Mouse (Mus musculus) forebrain, postnatal 0 days (tissue): ENCODE measurements around the gene Uck1. TPM values are rescaled to one million over a fixed set of nuclear protein-coding genes. Genes with fewer than 3 reads are reported as not detected.

Source experiments
- ATAC-seq: fragments of 200-750 bp; cut with Nextera tagmentation; 2 replicates; pipeline ENCODE4 v1.8.0; 2017; ENCODE audit warnings: mild to moderate bottlenecking, moderate library complexity
- DNase-seq: peaks from one replicate; pipeline ENCODE4 v3.0.0-alpha.2; 2015
- H3K27ac ChIP-seq: fragments of 300-500 bp; sonication (generic); 2 replicates; pipeline ENCODE4 v1.5.1; 2014; ENCODE audit warnings: low read depth, mild to moderate bottlenecking, antibody characterized with exemption, low read length, moderate library complexity, mixed read lengths
- H3K27me3 ChIP-seq: fragments of 300-500 bp; sonication (generic); 2 replicates; pipeline ENCODE4 v1.6.1; 2014; ENCODE audit warnings: mild to moderate bottlenecking, low read length, mixed read lengths; ENCODE audit not compliant: insufficient read depth
- H3K36me3 ChIP-seq: fragments of 300-500 bp; sonication (generic); 2 replicates; pipeline ENCODE4 v1.6.1; 2014; ENCODE audit warnings: mild to moderate bottlenecking, moderate library complexity; ENCODE audit not compliant: insufficient read depth
- H3K4me1 ChIP-seq: fragments of 300-500 bp; sonication (generic); 2 replicates; pipeline ENCODE4 v1.6.1; 2014; ENCODE audit warnings: antibody characterized with exemption; ENCODE audit not compliant: insufficient read depth
- H3K4me2 ChIP-seq: fragments of 300-500 bp; sonication (generic); 2 replicates; pipeline ENCODE4 v1.6.1; 2014; ENCODE audit warnings: low read depth, mild to moderate bottlenecking, moderate library complexity
- H3K4me3 ChIP-seq: fragments of 300-500 bp; sonication (generic); 2 replicates; pipeline ENCODE4 v1.5.1; 2014; ENCODE audit warnings: low read depth, low read length, mixed read lengths
- H3K9ac ChIP-seq: fragments of 300-500 bp; sonication (generic); 2 replicates; pipeline ENCODE4 v1.6.1; 2014; ENCODE audit warnings: mild to moderate bottlenecking
- H3K9me3 ChIP-seq: fragments of 300-500 bp; sonication (generic); 2 replicates; pipeline ENCODE4 v1.6.1; 2016; ENCODE audit warnings: low read length
- CTCF ChIP-seq: sonication (generic); IDR thresholded peaks from 2 replicates; pipeline ENCODE4 v1.5.1; 2016; ENCODE audit warnings: antibody characterized with exemption, control low read depth, low read depth
- WGBS: fragments of 180-500 bp; shearing (Covaris S2); extraction: QIAGEN DNeasy Blood & Tissue Kit; methylation state at CpG from one replicate; pipeline ENCODE4 v1.1.7; 2014; 5-methylcytosine and 5-hydroxymethylcytosine counted together
- polyA plus RNA-seq: library from polyadenylated mRNA; unstranded; fragments of >200 nt; fragmentation: Nextera tagmentation; extraction: Ambion mirVana; gene quantifications from 2 replicates; pipeline ENCODE4 v1.2.1, GENCODE M21; 2015
- total RNA-seq: library from RNA; depleted of rRNA; stranded (reverse); fragments of >200 nt; gene quantifications from 2 replicates; pipeline ENCODE4 v1.2.3, GENCODE M21; 2014

The Uck1 gene
- total and polyA plus RNA-seq, 2 experiments from 2014 or later, result 105 to 134 TPM

DNA sequence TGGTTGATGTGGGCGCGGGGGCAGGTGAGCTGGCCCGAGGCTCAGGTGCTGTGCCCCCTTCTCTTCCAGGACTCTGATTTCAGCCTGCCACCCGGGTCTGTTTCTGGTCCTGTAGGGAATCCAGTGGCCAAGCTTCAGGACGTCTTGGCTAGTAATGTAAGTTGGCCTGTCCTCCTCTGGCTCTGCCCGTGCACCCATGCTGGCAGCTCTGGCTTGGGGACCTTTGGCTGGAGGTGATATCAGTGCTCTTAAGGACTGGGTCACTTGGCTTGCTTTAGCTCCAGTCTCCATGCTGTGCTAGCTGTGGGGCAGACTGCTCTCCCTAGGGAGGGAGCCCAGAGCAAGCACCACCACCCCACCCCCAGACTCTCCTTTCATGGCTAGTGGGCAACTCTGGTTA lies 39.9 kb downstream of the Uck1 start:
- DNase-seq, result no peak
- Histone ChIP-seq H3K27me3 (no peaks in the 10 kb centered on the region), H3K9me3 (no peaks in the 10 kb centered on the region), H3K36me3 (peaks cover 99% of the 10 kb centered on the region), H3K27ac (no peak overlapping the region), H3K4me1 (no peaks in the 10 kb centered on the region), H3K4me2 (no peak overlapping the region), H3K4me3 (no peak overlapping the region), H3K9ac (no peak overlapping the region)
- ATAC-seq, result no peak
- no peak for TF ChIP-seq CTCF
- WGBS, result 96% methylated on average over 6 of the region's 6 CpGs

DNA sequence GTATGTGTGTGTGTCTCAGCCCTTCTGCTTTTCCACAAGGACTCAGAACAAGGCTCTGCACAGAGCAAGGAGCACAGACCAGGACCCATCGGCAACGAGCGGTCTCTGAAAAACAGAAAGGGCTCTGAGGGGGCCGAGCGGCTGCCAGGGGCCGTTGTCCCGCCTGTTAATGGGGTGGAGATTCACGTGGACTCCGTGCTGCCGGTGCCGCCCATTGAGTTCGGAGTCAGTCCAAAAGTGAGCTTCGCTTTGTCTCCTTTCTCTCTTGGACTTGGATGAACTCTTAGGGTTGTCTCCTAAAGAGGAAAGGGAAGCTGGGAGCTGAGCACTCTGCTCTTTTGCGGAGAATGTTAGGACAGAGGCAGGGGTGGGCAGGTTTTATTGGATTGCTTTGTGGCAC lies 40.5 kb downstream of the Uck1 start:
- ATAC-seq, result no peak
- H3K36me3 ChIP-seq, result peaks cover 100% of the 10 kb centered on the region
- H3K9ac ChIP-seq, result no peak overlapping the region
- H3K9me3 ChIP-seq, result no peaks in the 10 kb centered on the region
- no peak for TF ChIP-seq CTCF
- 89% methylated on average over 14 of the region's 14 CpGs for WGBS
- no peak for DNase-seq
- no peaks in the 10 kb centered on the region for H3K4me1 ChIP-seq
- no peak overlapping the region for H3K4me2 ChIP-seq
- H3K27ac ChIP-seq, result no peak overlapping the region
- no peak overlapping the region for H3K4me3 ChIP-seq
- H3K27me3 ChIP-seq, result no peaks in the 10 kb centered on the region

DNA sequence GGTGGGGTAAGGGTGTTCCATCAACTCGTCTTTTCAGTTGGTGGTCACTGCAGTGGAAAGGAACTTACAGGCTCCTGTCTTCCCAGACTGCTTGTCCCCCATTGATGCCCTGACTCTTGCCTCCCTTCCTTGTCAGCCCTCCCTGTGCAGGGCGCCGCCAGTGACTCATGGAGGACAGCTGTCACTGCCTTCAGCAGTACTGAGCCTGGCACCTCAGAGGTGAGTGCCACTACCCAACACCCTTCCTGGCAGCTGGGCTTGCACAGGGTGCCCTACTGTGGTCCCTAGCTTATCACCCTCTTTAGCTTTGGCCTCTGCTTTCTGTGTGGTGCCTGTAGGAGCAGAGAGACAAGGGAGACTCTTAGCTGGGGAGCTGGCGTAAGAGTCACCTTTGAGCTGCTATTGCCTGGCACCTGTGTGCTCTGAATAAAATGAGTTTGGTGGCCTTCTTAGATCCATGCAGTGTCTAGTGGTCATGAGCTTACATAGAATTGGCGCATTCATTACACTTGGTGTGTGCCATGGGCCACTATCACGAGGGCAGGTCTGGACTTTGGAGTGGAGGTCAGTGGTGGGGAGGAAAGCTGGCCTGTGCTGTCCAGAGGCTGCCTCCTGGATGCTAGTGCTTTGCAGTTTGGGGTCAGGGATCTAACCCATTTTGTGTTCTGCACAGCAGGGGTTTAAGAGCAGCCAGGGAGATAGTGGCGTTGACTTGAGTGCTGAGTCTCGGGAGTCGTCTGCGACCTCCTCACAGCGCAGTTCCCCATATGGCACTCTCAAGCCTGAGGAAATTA lies 41.2 kb downstream of the Uck1 start:
- Histone ChIP-seq H3K9ac (no peak overlapping the region), H3K4me3 (no peak overlapping the region), H3K36me3 (peaks cover 100% of the 10 kb centered on the region), H3K9me3 (no peaks in the 10 kb centered on the region), H3K27ac (no peak overlapping the region), H3K27me3 (no peaks in the 10 kb centered on the region), H3K4me1 (no peaks in the 10 kb centered on the region), H3K4me2 (no peak overlapping the region)
- WGBS, result 87% methylated on average over 11 of the region's 11 CpGs
- no peak for ATAC-seq
- no peak for DNase-seq
- TF ChIP-seq CTCF, result no peak

DNA sequence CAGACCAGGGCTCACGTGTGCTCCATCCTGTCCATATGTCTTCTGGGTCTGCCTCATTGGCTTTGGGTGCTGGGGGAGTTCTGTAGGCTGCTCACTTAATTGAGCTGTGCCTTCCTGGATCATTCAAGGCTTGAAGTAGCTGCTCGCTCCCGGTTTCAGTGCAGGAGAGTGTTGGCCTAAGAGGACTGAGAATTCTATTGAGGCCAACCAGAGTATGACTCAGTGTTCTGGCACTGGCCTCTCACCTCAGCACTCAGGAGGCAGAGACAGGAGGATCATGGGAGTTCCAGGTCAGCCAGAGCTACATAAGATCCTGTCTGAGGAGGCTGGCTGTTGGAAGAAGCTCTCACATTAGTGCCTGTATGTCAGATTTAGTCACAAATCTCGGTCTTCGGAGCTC lies 41.8 kb downstream of the Uck1 start:
- Histone ChIP-seq H3K9ac (no peak overlapping the region), H3K9me3 (no peaks in the 10 kb centered on the region), H3K4me1 (no peaks in the 10 kb centered on the region), H3K4me3 (no peak overlapping the region), H3K4me2 (no peak overlapping the region), H3K27ac (no peak overlapping the region), H3K27me3 (no peaks in the 10 kb centered on the region), H3K36me3 (peaks cover 100% of the 10 kb centered on the region)
- DNase-seq (no peak), ATAC-seq (no peak)
- 92% methylated on average over 5 of the region's 5 CpGs for WGBS
- no peak for TF ChIP-seq CTCF

DNA sequence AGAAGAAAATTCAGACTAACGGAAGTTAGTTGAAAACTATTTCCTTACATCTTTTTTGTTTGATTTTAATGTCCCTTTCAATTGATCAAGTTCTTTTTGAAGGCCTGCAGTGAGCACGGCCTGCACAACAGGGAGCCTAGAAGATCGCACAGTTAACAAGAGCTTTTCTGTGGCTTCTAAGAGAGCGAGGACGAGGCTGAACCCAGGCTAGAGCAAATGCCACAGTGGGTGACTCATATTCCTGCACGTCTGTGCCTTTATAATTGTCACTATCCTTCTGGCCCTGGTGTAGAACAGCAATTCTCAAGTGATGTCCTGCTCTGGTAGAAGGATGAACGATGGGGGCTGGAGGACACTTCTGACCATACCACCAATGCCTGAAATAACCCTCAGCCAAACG lies 42.3 kb downstream of the Uck1 start:
- ATAC-seq, result no peak
- no peak for TF ChIP-seq CTCF
- no peak overlapping the region for H3K9ac ChIP-seq
- H3K27me3 ChIP-seq, result no peaks in the 10 kb centered on the region
- no peak for DNase-seq
- no peak overlapping the region for H3K4me2 ChIP-seq
- H3K9me3 ChIP-seq, result no peaks in the 10 kb centered on the region
- WGBS, result 80% methylated on average over 8 of the region's 8 CpGs
- H3K4me1 ChIP-seq, result no peaks in the 10 kb centered on the region
- peaks cover 100% of the 10 kb centered on the region for H3K36me3 ChIP-seq
- H3K4me3 ChIP-seq, result no peak overlapping the region
- H3K27ac ChIP-seq, result no peak overlapping the region

DNA sequence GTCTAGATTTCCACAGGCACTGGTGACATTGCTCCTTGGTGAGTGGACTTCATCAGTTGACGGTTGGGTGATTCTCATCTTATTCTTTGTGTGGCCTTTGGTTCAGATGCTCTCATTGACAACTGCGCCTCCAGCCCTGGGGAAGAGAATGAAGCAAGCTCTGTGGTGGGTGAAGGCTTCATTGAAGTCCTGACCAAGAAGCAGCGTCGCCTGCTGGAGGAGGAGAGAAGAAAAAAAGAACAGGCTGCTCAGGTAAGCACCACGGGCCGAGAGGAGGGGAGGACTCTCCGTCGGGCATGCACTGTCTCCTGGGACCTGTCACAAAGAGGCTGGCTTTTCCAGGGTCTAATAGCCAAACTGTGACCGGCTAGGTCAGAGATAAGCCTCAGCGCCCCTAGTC lies 43.5 kb downstream of the Uck1 start:
- H3K4me3 ChIP-seq, result no peak overlapping the region
- WGBS, result 92% methylated on average over 10 of the region's 10 CpGs
- H3K9ac ChIP-seq, result no peak overlapping the region
- no peaks in the 10 kb centered on the region for H3K9me3 ChIP-seq
- H3K4me2 ChIP-seq, result no peak overlapping the region
- peaks cover 99% of the 10 kb centered on the region for H3K36me3 ChIP-seq
- no peak overlapping the region for H3K27ac ChIP-seq
- no peaks in the 10 kb centered on the region for H3K27me3 ChIP-seq
- no peak for ATAC-seq
- no peak for TF ChIP-seq CTCF
- no peak for DNase-seq
- no peaks in the 10 kb centered on the region for H3K4me1 ChIP-seq

DNA sequence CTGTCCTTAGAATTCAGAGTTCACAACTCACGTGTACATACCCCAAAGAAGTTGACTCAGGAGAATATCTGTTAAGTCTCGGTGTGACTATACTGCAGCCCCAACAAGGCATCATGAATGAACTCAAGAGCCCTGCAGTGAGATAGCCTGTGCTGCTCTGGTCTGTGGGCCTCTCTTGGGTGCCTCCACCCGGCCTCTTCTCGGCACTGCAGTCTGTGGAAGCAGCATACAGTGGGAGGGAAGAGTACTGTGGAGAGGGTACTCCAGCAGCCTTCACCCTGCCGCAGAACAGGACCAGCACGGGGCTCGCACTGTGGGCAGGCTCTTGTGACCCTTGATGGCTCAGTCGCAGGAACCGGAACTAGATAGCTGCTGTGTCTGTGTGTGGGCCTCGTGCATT lies 44.4 kb downstream of the Uck1 start:
- Histone ChIP-seq H3K4me2 (no peak overlapping the region), H3K36me3 (peaks cover 99% of the 10 kb centered on the region), H3K4me3 (no peak overlapping the region), H3K9ac (no peak overlapping the region), H3K27ac (no peak overlapping the region), H3K9me3 (no peaks in the 10 kb centered on the region), H3K4me1 (no peaks in the 10 kb centered on the region), H3K27me3 (no peaks in the 10 kb centered on the region)
- no peak for DNase-seq
- no peak for TF ChIP-seq CTCF
- WGBS, result 93% methylated on average over 10 of the region's 10 CpGs
- no peak for ATAC-seq
